Mouse (Mus musculus) gastrocnemius, postnatal 10 days (tissue): ENCODE data around the gene Ctr9. TPM values are rescaled to one million over a fixed set of nuclear protein-coding genes. Genes with fewer than 3 reads are reported as not detected.

ENCODE experiments used
- DNase-seq: peaks from one replicate; pipeline ENCODE4 v3.0.0; 2021; ENCODE audit warnings: mixed read lengths
- total RNA-seq, 2 experiments: library from RNA; stranded (reverse); gene quantifications; 2 replicates each; pipeline ENCODE4 v1.2.3; 2021

Gene Ctr9
- total RNA-seq, 2 experiments from 2014 or later, result 17.3 to 20.2 TPM

DNA sequence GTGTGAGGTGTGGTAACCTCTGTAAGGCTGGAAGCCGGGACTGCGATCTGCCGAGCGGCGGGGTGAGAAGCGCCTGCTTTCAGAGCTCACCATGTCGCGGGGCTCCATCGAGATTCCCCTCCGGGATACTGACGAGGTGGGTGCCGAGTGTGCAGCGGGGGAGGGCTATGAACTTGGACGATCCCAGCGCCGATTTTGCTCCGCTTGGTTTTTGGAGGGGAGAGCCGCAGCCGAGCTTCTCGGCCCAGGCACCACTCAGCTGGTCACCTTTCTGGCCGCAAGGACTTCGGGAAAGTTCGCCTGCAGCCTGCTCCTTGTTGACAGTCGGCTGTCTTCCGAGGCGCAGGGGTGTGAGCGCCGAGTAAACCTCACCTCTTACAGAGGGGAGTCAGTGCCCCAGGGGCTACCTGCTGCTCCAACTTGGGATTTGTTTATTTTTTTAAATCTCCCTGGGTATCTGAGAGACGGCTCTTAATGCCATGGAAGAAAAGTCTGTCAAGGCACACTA lies 349 bp downstream of the Ctr9 start:
- no peak for DNase-seq

DNA sequence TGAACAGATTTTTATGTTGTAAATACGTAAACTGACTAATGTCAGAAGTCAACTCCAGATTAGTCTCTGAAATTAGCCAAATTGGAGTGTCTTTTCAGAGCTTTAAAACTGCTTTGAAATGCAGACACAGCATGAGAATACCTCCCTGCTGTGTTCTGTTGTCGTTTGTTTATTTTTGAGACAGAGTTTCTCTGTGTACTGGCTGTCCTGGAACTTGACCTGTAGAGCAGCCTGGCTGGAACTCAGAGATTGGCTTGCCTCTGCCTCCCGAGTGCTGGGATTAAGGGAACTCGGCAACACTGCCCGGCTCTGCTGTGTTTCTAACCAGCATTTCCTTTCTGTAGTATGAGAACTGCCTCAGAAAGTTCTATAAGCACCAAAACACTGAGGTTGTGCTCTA lies 20.2 kb downstream of the Ctr9 start:
- DNase-seq, result no peak

DNA sequence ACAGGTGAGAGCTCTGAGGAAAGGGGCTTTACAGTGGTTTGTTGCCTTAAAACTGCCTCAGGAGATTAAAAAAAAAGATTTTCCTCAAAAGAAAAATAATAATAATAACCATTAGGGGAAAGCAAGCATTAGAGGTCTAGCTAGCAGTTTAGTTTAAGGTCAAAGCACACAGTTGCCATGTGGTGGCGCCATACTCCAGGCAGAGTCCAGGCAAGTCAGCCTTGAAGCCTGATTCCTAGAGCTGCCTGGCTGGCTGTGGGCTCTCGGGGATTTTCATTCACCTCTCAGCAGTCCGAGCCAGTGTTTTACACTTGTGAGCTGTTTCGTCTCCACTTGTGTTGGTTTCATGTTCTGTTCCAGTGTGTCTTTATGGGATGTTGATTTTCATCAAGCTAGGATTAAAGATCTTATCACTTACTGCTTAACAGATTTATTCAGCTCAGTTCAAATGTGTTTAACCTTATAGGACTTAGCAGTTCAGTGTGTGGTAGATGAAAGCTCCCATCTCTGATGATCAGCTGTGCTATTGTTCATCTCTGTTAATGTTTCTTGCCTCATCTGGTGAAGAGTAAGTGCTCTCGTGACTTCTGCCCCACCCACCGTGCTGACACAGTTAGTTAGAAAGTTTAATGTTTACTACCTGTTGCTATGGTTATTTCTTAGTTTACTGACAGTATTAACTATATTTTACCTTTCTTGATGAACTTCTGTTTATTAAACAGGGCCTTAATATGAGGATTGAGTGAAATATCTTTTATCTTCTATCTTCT lies 21.1 kb downstream of the Ctr9 start:
- DNase-seq, result peak; percentile 63

DNA sequence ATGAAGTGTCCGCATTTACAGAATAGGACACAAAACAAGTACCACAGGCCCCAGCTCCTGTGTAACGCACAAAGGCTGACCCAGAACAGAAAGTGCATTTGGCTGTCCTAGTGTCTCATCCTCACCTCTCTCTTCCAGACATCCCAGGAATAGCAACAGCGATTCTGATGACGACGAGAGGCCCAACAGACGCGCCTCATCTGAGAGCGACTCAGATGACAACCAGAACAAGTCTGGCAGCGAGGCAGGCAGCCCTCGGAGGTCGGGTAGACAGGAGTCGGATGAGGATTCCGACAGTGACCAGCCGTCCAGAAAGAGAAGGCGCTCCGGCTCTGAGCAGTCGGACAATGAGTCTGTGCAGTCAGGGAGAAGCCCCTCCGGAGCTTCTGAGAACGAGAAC lies 26.5 kb downstream of the Ctr9 start:
- DNase-seq, result no peak

DNA sequence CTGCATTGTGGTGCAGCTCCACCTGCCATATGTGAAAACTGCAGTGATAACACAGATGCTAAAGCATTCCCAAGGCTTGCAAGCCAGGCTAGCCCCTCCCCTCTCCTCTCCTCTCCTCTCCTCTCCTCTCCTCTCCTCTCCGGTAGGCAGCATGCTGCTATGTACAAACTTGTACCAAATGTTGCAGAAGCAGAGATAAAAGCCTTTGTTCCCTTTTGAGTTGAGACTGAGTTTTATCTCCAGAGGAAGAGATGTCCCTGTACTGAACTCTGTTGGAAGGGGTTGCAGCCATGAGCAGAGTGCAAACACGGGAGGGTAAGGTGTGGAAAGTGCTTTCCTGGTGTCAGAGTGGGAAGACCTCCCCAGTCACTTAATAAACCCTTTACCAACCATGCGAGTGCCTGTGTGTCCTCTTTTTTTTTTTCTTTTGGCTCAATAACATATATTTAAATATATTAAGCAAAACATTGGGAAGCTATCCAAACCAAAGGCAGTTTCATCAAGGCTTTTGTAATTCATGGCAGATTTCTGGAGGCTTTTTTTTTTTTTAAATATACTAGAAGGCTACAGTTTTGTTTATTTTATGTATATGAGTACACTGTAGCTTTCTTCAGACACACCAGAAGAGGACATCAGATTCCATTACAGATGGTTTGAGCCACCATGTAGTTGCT lies 27.4 kb downstream of the Ctr9 start:
- no peak for DNase-seq

DNA sequence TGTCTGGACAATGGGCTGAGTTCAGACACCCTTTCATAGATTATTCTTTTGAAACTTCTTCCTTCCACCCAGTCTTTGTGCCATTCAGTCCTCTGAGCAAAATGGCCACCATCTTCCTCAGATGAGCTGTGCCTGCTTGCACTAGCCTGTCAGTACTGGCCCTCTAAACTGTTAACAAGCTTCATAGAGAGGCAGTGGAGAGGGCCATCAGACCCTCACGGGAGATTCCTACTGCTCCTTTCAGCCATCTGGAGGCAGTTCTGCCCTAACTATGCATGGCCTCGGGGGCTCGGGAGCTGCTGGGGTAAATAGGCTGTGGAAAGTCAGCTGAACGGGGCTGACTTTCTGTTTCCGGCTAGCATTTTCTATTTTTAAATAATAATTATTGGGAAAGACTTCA lies 30.8 kb downstream of the Ctr9 start:
- DNase-seq, result no peak

DNA sequence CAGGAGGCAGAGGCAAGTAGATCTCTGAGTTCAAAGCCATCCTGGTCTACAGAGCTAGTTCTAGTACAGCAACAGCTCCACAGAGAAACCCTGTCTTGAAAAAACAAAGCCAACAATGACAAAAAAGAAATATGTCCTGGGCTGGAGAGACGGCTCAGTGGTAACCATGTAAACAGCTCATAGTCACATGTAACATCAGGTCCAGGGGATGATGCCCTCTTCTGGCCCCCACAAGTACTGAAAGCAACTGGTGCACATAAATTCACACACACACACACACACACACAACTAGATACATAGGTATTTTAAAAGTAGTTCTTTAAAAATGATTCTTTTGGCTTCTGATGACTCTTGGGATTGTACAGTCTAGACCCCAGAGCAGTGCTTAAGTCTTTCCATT lies 34.2 kb downstream of the Ctr9 start:
- DNase-seq, result no peak

DNA sequence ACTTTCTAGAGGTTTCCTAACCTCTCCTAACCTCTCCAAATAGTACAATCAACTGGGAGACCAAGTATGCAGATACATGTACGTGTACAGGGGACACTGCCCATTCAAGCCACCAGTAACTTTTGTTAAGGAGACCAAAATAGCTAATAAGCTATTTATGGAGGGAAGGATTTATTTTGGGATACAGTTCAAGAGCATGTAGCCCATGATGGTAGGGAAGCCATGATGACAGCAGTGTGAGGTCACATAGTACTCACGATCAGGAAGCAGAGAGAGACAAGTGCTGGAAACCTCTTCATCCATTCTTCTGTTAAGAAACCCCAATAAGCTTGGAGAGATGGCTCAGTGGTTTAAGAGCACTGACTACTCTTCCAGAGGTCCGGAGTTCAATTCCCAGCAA lies 39.4 kb downstream of the Ctr9 start:
- DNase-seq, result no peak

DNA sequence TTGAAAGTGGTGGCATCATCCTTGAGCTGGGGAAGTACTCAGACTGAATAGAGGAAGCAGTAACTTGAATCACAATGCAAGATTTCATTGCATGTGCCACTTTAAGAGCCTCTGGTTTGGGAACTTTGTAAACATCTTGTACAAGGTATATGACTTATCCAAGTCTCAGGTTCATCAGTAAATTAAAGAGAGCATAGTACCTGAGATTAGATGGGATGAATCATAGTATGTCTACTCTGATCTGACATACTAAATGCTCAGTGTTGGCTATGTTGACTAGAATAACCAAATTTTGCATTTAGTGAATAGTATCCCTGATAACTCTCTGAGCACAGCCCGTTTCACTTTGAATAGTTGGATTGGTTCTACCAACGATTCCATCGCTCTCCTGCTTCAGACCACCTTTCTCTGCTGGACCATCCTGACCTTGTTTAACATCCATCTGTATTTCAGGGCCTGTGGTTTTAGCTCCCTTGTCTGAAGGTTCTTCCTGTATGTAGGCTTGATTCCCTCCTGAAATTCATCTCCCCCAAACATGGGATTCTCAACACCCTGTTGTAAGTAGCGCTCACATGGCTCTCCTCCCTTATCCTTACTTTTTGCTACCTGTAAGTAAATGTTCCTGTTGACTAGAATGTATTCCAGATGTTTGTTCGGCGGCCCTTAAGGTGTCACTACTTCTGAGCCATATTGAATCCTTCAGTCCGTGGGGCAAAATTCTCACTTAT lies 40.9 kb downstream of the Ctr9 start:
- DNase-seq, result no peak

DNA sequence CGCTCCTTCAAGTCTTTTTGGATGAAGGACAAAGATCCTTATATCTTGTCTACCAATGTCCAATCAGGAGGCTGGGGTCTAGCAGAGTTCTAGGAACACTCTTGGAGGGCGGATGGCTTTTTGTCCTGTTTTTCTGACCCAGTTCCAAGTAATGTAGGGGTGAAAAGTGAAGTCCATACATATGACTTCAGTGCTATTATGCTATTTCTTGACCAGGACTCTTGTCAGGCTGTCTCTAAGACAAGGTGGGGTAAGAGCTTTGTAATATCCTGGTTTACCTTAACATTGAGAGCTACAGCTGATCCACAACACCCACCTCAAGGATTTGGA lies 41.4 kb downstream of the Ctr9 start:
- DNase-seq, result no peak

DNA sequence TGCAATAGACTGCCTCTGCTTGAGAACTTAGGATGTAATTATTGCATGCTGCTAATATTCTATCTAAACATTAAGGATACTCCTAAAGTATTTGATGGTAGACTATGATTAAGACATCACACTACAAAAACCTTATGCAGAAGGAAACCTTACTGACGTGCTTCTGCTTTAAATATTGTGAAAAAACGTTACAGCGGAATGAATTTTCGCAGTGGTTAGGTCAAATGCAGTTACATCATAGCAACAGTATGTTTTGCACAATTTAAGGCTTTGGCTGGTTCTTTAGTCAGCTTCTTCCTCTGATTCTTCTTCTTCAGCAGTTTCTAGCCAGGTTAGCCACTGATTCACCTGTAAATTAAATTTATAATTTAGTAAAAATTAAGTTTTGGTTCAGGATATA lies 43.7 kb downstream of the Ctr9 start:
- no peak for DNase-seq

DNA sequence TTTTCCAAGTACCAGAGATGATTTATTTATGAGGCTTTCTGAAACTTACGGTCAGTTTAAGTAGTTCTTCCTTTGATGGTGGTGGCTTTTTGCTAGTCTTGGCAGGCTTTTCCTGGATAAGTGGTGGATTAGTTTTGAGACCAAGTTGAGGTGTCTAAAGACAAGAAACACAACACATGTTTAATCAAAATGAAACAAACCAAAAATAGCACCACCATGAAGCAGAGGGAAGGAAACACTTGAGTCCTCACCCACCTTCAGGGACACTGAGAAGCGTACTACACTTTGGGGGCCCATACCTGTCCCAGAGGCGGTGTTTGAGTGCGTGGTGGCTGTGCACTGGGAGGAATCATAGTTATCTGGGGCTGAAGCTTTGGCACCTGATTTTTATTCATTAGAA lies 46.5 kb downstream of the Ctr9 start:
- no peak for DNase-seq

DNA sequence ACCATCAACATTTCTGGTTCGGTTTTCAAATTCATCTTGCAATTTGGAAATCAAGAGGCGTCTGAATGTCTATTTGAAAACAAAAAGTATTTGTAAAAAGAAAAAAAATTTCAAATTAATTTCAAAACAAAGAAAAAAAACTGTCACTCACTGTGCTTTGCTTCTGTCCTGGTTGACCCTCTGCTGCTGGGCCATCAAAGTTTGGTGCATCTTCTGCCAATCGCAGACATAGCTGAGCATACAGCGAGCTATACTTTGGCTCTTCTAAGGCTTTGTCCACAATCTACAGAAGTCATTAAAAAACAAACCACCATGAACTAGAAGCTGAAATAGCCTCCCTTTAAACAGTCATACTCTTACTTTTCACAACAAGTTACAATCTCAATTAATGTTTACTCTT lies 49.5 kb downstream of the Ctr9 start:
- DNase-seq, result no peak

DNA sequence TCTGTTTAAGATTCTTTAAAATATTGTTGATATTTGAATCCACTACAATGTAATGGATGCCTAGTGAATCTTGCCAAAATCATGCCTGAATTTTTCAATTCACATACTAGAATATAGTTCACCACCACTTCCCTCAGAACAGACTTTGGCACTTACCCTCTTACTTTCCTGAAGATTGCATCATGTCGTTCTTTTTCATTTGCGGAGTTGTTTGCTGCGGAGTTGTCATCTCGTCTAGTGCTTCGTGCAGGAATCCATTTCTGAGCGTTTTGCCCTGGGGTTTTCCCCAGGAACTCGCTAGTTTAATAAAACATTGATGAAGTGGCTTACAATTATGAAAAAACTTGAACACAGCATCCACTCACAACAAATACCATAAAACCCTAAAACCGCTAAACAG lies 51.3 kb downstream of the Ctr9 start:
- DNase-seq, result no peak

DNA sequence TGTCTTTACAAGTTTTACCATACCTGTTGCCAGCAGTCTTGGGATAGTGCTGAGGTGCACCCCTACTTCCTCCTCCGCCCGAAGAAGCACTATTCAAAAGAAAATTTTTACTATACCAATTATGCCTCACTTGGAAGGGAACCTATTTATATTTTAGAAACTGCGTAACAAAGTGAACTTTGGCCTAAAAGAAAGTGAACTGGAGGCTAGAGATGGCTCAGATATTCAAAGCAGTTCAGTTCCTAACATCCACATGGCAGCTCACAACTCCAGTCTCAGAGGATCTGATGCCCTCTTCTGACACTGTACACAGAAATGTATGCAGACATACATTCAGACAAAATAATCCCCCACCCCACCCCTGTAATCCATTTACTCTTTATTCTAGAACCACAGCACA lies 52.1 kb downstream of the Ctr9 start:
- DNase-seq, result no peak

DNA sequence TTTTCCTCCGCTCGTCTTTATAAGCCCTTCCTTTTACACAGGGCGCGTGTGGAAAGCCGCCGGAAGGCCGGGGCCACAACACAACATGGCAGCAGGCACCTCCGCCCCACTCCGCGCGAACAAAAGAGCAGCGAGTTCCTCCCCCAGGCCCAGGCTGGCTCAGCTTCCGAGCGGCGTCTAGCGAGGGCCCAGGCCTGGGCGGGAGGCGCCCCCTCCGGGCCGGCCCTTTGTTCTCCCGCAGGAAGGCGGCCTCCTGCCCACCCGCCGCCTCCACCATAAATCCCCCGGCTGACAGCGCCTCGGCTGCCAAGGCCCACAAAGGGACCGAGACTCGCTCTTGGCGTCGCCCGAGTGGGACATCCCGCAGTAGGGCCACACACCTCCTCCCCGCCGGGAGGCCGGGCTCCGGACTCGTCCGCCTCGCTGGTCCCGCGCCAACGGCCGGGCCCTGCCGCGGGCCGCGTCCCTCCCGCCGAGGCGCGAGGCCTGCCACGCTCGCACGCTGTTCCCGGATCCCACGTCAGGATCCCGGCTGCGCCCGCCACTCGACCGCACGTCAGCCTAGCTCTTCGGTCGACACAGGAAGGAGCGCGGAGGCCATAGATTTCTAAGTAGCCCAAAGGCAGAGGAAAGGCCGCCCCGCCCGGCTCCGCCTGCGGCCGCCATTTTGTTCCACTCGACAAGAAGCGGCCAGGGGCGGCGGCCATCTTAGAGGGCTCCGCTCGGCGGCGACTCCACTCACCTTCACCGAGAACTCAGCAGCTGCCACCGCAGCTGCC lies 53.5 kb downstream of the Ctr9 start:
- DNase-seq, result peak; percentile 85

DNA sequence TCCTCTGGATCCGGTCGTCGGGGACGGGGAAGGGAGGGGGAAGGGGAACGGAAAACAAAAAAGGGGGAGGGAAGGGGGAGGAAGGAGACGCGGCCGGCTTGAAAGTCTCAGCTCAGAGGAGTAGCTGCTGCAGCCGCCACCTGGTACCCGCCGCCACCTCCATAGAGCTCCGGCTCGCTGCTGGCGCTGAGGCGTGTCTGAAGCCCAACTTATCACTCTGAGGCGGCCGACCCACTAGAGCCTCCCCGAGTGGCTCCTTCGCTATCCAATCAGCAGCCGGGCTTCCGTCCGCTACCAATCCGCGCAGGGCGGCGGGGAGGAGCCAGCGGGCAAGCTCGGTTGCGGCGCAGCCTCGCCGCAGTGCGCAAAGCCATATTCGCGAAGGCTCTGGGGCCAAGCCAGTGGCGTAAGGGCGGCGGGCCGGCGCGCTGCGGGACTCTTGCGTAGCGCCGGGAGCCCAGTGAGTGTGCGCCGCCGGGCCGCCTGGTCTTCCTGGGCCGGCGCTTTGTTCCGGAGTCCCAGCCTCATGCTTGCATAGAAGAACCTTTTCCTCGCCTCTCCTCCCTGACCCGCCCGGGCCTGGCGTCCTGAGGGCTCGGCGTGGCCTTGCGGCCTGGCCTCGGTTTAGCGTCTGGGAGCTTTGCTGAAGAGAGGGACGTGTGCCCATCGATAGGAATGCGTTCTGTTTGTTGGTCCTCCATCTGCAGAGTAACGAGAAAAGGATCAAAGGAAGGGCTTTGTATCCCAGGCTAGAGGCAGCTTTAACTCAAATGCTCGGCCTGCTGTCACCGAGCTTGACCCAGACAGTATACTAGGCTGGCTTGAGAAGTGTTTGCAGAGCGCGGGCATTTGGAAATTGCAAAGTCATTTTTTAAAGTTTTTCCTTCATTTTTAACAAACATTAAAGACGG lies 54.3 kb downstream of the Ctr9 start, which contains the start of gene Eif4g2:
Eif4g2 (minus strand) TSS at position 209 of the 911 bp plus-strand sequence.
- DNase-seq, result peak; percentile 97

DNA sequence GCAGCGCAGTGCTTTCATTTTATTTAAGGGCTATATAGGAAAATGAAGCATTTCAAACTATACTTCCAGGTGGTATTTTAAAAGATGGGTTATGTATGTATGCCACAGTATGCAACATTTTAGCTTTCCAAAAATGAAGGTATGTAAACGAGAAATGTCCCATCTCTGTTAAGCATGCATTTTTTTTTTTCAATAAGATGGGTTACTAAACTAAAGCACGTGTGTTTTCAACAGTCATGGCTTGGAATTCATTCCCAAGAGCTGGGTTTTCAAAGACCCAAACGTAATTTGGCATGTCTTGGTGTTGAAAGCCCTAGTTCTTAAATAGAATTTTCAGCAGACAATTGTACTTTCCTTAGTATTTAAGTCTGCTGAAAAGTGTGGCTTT lies 55.0 kb downstream of the Ctr9 start:
- no peak for DNase-seq

DNA sequence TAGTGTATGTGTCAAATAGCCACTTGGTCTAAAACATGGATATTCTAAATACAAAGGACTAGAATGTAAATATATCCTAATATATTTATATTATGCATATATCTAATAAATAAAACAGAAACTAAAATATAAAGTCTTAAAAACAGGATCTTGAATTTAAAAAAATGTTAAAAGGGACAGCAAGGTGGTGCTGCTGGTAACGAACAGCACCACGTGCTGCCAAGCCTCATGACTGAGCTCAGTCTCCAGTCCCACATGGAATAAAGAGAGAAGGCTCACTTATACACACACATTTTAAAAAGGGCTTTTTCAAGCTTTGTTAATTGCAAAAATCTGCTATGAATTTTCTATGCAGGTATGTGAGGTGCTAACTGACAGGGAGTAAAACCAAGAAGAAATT lies 55.7 kb downstream of the Ctr9 start:
- DNase-seq, result no peak

DNA sequence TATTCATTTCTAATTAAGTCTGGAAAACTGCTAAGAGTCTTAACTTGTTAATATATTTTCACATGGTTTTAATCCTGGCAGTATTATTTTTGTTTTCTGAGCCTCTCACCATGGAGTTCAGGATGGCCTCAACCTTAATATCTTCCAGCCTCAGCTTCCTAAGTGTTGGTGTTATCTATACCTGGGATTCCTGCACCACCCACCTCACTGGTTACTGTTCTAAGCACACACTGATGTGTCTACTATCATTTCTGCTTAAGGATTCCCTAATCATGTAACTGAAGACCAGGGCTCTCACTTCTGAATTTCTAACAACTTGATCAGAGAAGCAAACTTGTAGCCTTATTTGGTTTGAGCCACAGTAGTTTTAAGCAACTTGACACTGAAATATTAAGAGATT lies 56.4 kb downstream of the Ctr9 start:
- DNase-seq, result no peak

DNA sequence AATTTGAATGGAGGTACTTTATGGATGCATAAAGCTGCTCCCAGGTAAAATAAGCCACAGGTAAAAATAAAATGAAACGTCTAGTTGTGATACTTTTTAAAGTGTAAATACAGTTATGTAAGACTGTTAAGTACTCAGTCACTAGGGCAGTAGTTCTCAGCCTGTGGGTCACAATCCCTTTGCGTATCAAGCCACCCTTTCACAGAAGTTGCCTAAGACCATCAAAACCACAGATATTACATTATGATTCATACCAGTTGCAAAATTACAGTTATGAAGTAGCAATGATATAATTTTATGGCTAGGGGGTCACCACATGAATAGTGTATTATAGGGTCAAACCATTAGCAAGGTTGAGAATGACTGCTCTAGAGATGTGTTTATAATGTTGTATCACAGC lies 66.4 kb downstream of the Ctr9 start:
- DNase-seq, result no peak
